Mouse (Mus musculus): ENCODE data around the gene Xpr1. TPM values are rescaled to one million over a fixed set of nuclear protein-coding genes. Genes with fewer than 3 reads are reported as not detected.

Xpr1 gene
- polyA plus RNA-seq, 1 experiment: 6.7 TPM

GRCm38 (mm10) chr1:155247441-155247840, 169.8 kb downstream of the Xpr1 start:
- 25% methylated on average over 5 of the region's 5 CpGs for WGBS
- H3K27ac ChIP-seq (ENCODE audit: insufficient read depth, low read depth, low read length): no peak overlapping the region
- no peaks in the 10 kb centered on the region for H3K36me3 ChIP-seq (ENCODE audit: control insufficient read depth, insufficient read depth, low read length)
- H3K4me3 ChIP-seq (ENCODE audit: low read depth, low read length): no peak overlapping the region
- H3K27me3 ChIP-seq (ENCODE audit: control insufficient read depth, insufficient read depth, low read length): peaks cover 25% of the 10 kb centered on the region
- TF ChIP-seq CTCF (IDR thresholded peaks at IDR 0.05; ENCODE audit: extremely low read depth, insufficient read length, insufficient replicate concordance, low read depth, low read length): no peak
- no peak for TF ChIP-seq POLR2A (IDR thresholded peaks at IDR 0.05; ENCODE audit: low read depth, low read length)
- H3K4me1 ChIP-seq (ENCODE audit: control insufficient read depth, insufficient read depth, insufficient read length, low read length): peaks cover 3% of the 10 kb centered on the region; the same call in 1 of the 2 replicates

GRCm38 (mm10) chr1:155245516-155245915, 171.7 kb downstream of the Xpr1 start:
- Histone ChIP-seq H3K27me3 (ENCODE audit: control insufficient read depth, insufficient read depth, low read length) (peaks cover 25% of the 10 kb centered on the region), H3K27ac (ENCODE audit: insufficient read depth, low read depth, low read length) (no peak overlapping the region), H3K4me1 (ENCODE audit: control insufficient read depth, insufficient read depth, insufficient read length, low read length) (0 out of 2 replicates have a peak, but pooled peaks cover 2% of the 10 kb centered on the region), H3K36me3 (ENCODE audit: control insufficient read depth, insufficient read depth, low read length) (no peaks in the 10 kb centered on the region), H3K4me3 (ENCODE audit: low read depth, low read length) (no peak overlapping the region)
- TF ChIP-seq CTCF (IDR thresholded peaks at IDR 0.05; ENCODE audit: extremely low read depth, insufficient read length, insufficient replicate concordance, low read depth, low read length) (no peak), POLR2A (IDR thresholded peaks at IDR 0.05; ENCODE audit: low read depth, low read length) (no peak)
- 76% methylated on average over 7 of the region's 7 CpGs for WGBS

- 0 out of 2 replicates have a peak overlapping the region, but pooled peaks have one; percentile 2 for H3K27ac ChIP-seq (ENCODE audit: insufficient read depth, low read depth, low read length)
- TF ChIP-seq CTCF (IDR thresholded peaks at IDR 0.05; ENCODE audit: extremely low read depth, insufficient read length, insufficient replicate concordance, low read depth, low read length) (no peak), POLR2A (IDR thresholded peaks at IDR 0.05; ENCODE audit: low read depth, low read length) (no peak)
Observed at GRCm38 (mm10) chr1:155244771-155245211, 172.4 kb downstream of the Xpr1 start.

GRCm38 (mm10) chr1:155243797-155244770, 173.1 kb downstream of the Xpr1 start, which contains the start of gene BC034090:
BC034090 (minus strand) TSS chr1:155244444.
- TF ChIP-seq CTCF (IDR thresholded peaks at IDR 0.05; ENCODE audit: extremely low read depth, insufficient read length, insufficient replicate concordance, low read depth, low read length) (no peak), POLR2A (IDR thresholded peaks at IDR 0.05; ENCODE audit: low read depth, low read length) (no peak)
- Histone ChIP-seq H3K4me1 (ENCODE audit: control insufficient read depth, insufficient read depth, insufficient read length, low read length) (0 out of 2 replicates have a peak, but pooled peaks cover 2% of the 10 kb centered on the region), H3K27ac (ENCODE audit: insufficient read depth, low read depth, low read length) (peak within 1 kb of the TSS; percentile 2; the same call in 1 of the 2 replicates), H3K4me3 (ENCODE audit: low read depth, low read length) (peak within 1 kb of the TSS; percentile 55), H3K27me3 (ENCODE audit: control insufficient read depth, insufficient read depth, low read length) (peaks cover 25% of the 10 kb centered on the region), H3K36me3 (ENCODE audit: control insufficient read depth, insufficient read depth, low read length) (no peaks in the 10 kb centered on the region)
- 4% methylated on average over 85 of the region's 85 CpGs for WGBS

More at GRCm38 (mm10) chr1:155244771-155245211, 172.4 kb downstream of the Xpr1 start:
- Histone ChIP-seq H3K36me3 (ENCODE audit: control insufficient read depth, insufficient read depth, low read length) (no peaks in the 10 kb centered on the region), H3K27me3 (ENCODE audit: control insufficient read depth, insufficient read depth, low read length) (peaks cover 25% of the 10 kb centered on the region), H3K4me1 (ENCODE audit: control insufficient read depth, insufficient read depth, insufficient read length, low read length) (0 out of 2 replicates have a peak, but pooled peaks cover 2% of the 10 kb centered on the region), H3K4me3 (ENCODE audit: low read depth, low read length) (peak overlapping the region; percentile 55)
- WGBS: 14% methylated on average over 29 of the region's 29 CpGs

- no peak for TF ChIP-seq POLR2A (IDR thresholded peaks at IDR 0.05; ENCODE audit: low read depth, low read length)
- TF ChIP-seq CTCF (IDR thresholded peaks at IDR 0.05; ENCODE audit: extremely low read depth, insufficient read length, insufficient replicate concordance, low read depth, low read length): no peak
- WGBS: 68% methylated on average over 1 of the region's 1 CpGs
- Histone ChIP-seq H3K4me3 (ENCODE audit: low read depth, low read length) (no peak overlapping the region), H3K27ac (ENCODE audit: insufficient read depth, low read depth, low read length) (no peak overlapping the region), H3K36me3 (ENCODE audit: control insufficient read depth, insufficient read depth, low read length) (no peaks in the 10 kb centered on the region), H3K27me3 (ENCODE audit: control insufficient read depth, insufficient read depth, low read length) (peaks cover 25% of the 10 kb centered on the region), H3K4me1 (ENCODE audit: control insufficient read depth, insufficient read depth, insufficient read length, low read length) (0 out of 2 replicates have a peak, but pooled peaks cover 2% of the 10 kb centered on the region)
Observed at GRCm38 (mm10) chr1:155242488-155242745, 174.8 kb downstream of the Xpr1 start.

- H3K4me3 ChIP-seq (ENCODE audit: low read depth, low read length): no peak overlapping the region
- H3K27ac ChIP-seq (ENCODE audit: insufficient read depth, low read depth, low read length): no peak overlapping the region
- 0 out of 2 replicates have a peak, but pooled peaks cover 2% of the 10 kb centered on the region for H3K4me1 ChIP-seq (ENCODE audit: control insufficient read depth, insufficient read depth, insufficient read length, low read length)
- H3K36me3 ChIP-seq (ENCODE audit: control insufficient read depth, insufficient read depth, low read length): no peaks in the 10 kb centered on the region
- peaks cover 20% of the 10 kb centered on the region for H3K27me3 ChIP-seq (ENCODE audit: control insufficient read depth, insufficient read depth, low read length)
- WGBS: 76% methylated on average over 12 of the region's 12 CpGs
- no peak for TF ChIP-seq CTCF (IDR thresholded peaks at IDR 0.05; ENCODE audit: extremely low read depth, insufficient read length, insufficient replicate concordance, low read depth, low read length)
- no peak for TF ChIP-seq POLR2A (IDR thresholded peaks at IDR 0.05; ENCODE audit: low read depth, low read length)
Observed at GRCm38 (mm10) chr1:155241701-155242487, 175.3 kb downstream of the Xpr1 start.

Measured in small intestine, adult 2 months (tissue).